Mouse (Mus musculus) ES-Bruce4 (cell line): Measurements from ENCODE around the gene Srl.

ENCODE experiments used
- CTCF ChIP-seq: IDR thresholded peaks from one replicate; pipeline ENCODE4 v1.8.1; 2011; ENCODE audit warnings: low read depth, low read length
- POLR2A ChIP-seq: IDR thresholded peaks from one replicate; pipeline ENCODE4 v1.8.1; 2011; ENCODE audit warnings: low read length; ENCODE audit not compliant: insufficient read depth

DNA sequence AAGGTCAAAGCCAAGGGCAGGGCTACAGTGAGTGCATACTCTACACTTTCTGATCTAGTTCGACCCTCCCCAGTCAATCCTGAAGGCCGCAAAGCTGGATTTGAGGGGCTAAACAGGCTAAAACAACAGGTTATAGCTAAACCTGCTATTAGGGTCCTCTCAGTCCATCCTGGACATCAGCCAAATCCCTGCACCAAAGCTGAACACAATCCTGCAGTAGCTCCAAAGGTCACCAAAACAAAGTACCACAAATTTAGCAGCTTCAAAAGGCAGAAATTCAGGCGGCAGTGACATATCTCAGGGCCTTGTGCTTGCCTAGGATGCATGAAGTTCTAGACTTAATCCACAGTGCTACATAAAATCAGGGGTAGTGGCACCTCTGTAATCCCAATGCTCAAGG lies 35.4 kb downstream of the Srl start:
- TF ChIP-seq POLR2A (no peak), CTCF (no peak)
